Mouse (Mus musculus) induced T-regulatory cell, adult 2 months (primary cell): Measurements from ENCODE around the gene Lclat1.
"Not testable (repeated sequence)": the region's sequence is repeated elsewhere in the genome, so short reads cannot be mapped to it uniquely, and the experiment has no call there.

ENCODE experiments used
- DNase-seq: peaks from one replicate; pipeline ENCODE4 v3.0.0-alpha.2; 2012; ENCODE audit warnings: low read depth

Lclat1 gene

GRCm38 (mm10) chr17:73142029-73142428 is 34.2 kb downstream of the Lclat1 start:
- peak; percentile 74 for DNase-seq

GRCm38 (mm10) chr17:73142445-73142844 is 34.7 kb downstream of the Lclat1 start:
- DNase-seq, result peak; percentile 75

GRCm38 (mm10) chr17:73145426-73145825 is 37.6 kb downstream of the Lclat1 start:
- peak; percentile 66 for DNase-seq

GRCm38 (mm10) chr17:73148607-73149006 is 40.8 kb downstream of the Lclat1 start:
- no peak for DNase-seq

- not testable (repeated sequence) for DNase-seq
Observed at GRCm38 (mm10) chr17:73152790-73153525, 45.2 kb downstream of the Lclat1 start.

GRCm38 (mm10) chr17:73153672-73154071 is 45.9 kb downstream of the Lclat1 start:
- DNase-seq, result peak; percentile 74

GRCm38 (mm10) chr17:73156606-73157005 is 48.8 kb downstream of the Lclat1 start:
- DNase-seq, result no peak

GRCm38 (mm10) chr17:73161795-73162194 is 54.0 kb downstream of the Lclat1 start:
- DNase-seq, result peak; percentile 74

GRCm38 (mm10) chr17:73162445-73163208 is 54.8 kb downstream of the Lclat1 start:
- DNase-seq, result peak; percentile 90

- DNase-seq, result peak; percentile 80
Observed at GRCm38 (mm10) chr17:73163597-73163996, 55.8 kb downstream of the Lclat1 start.

GRCm38 (mm10) chr17:73164121-73164520 is 56.3 kb downstream of the Lclat1 start:
- DNase-seq, result peak; percentile 69

GRCm38 (mm10) chr17:73169461-73169860 is 61.7 kb downstream of the Lclat1 start:
- peak; percentile 69 for DNase-seq

- no peak for DNase-seq
Observed at GRCm38 (mm10) chr17:73170141-73170540, 62.4 kb downstream of the Lclat1 start.

GRCm38 (mm10) chr17:73174083-73174562 is 66.3 kb downstream of the Lclat1 start:
- peak; percentile 87 for DNase-seq

GRCm38 (mm10) chr17:73175720-73176119 is 67.9 kb downstream of the Lclat1 start:
- DNase-seq, result no peak

GRCm38 (mm10) chr17:73177079-73177478 is 69.3 kb downstream of the Lclat1 start:
- DNase-seq, result no peak

- no peak for DNase-seq
Observed at GRCm38 (mm10) chr17:73186929-73187328, 79.1 kb downstream of the Lclat1 start.

- DNase-seq, result no peak
Observed at GRCm38 (mm10) chr17:73194146-73194545, 86.4 kb downstream of the Lclat1 start.

GRCm38 (mm10) chr17:73194575-73194974 is 86.8 kb downstream of the Lclat1 start:
- DNase-seq, result no peak

- DNase-seq, result no peak
Observed at GRCm38 (mm10) chr17:73195074-73195723, 87.4 kb downstream of the Lclat1 start.

GRCm38 (mm10) chr17:73196139-73196538 is 88.4 kb downstream of the Lclat1 start:
- peak; percentile 69 for DNase-seq

GRCm38 (mm10) chr17:73197724-73198123 is 89.9 kb downstream of the Lclat1 start:
- no peak for DNase-seq

GRCm38 (mm10) chr17:73199387-73199786 is 91.6 kb downstream of the Lclat1 start:
- DNase-seq, result peak; percentile 69
